Mouse (Mus musculus) macrophage (primary cell): ENCODE results near the gene Lmx1a. TPM values are rescaled to one million over a fixed set of nuclear protein-coding genes. Genes with fewer than 3 reads are reported as not detected.

Experiments used
- H3K27ac ChIP-seq: fragments of 350-480 bp; formaldehyde crosslinking; 2 replicates; pipeline ENCODE4 v1.9.0; 2021
- H3K36me3 ChIP-seq: fragments of 350-480 bp; formaldehyde crosslinking; 2 replicates; pipeline ENCODE4 v1.9.0; 2021; ENCODE audit errors: inconsistent target
- H3K4me3 ChIP-seq: fragments of 350-480 bp; formaldehyde crosslinking; 2 replicates; pipeline ENCODE4 v1.9.0; 2021; ENCODE audit errors: inconsistent target
- H3K79me2 ChIP-seq: fragments of 350-480 bp; formaldehyde crosslinking; 2 replicates; pipeline ENCODE4 v1.9.0; 2021; ENCODE audit errors: inconsistent target
- WGBS: methylation state at CpG from one replicate; pipeline ENCODE4 v1.1.7; 2026; ENCODE audit warnings: inconsistent platforms; ENCODE audit not compliant: missing documents; 5-methylcytosine and 5-hydroxymethylcytosine counted together
- polyA plus RNA-seq: library from polyadenylated mRNA; stranded (reverse); fragments of 250-400 nt; gene quantifications from 3 replicates; pipeline ENCODE4 v1.2.4, GENCODE M21; 2018; ENCODE audit warnings: inconsistent platforms
- total RNA-seq, 78 experiments: library from RNA; depleted of rRNA; stranded (reverse); fragments of 250-400 nt; gene quantifications; 1 replicate in 9 of 78; 2 replicates in 24 of 78; 3 replicates in 43 of 78; 4 replicates in 2 of 78; pipeline ENCODE4 v1.2.4; 2018; ENCODE audit warnings: inconsistent platforms in 56 of 78

The Lmx1a gene
- total RNA-seq (2018; cell fraction: chromatin; rRNA removed), result not detected
- not detected for total RNA-seq (2018; cell fraction: cytosol; rRNA removed)
- not detected for total RNA-seq (2018; cell fraction: nucleus; rRNA removed)
- polyA plus RNA-seq, result not detected in 3 replicates

DNA sequence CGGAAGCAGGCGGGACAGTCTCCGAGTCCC is at the start of gene Lmx1a:
Lmx1a (plus strand) TSS at position 6 of the 30 bp plus-strand sequence.
- H3K27ac ChIP-seq, result no peak within 1 kb of the TSS
- H3K4me3 ChIP-seq, result no peak within 1 kb of the TSS
- H3K79me2 ChIP-seq, result no peaks in the 10 kb centered on the region
- H3K36me3 ChIP-seq, result no peaks in the 10 kb centered on the region
- WGBS, result no CpG with 5 or more reads among the region's 3 CpGs

- Histone ChIP-seq H3K4me3 (no peak overlapping the region), H3K27ac (no peak overlapping the region), H3K36me3 (no peaks in the 10 kb centered on the region), H3K79me2 (no peaks in the 10 kb centered on the region)
- 19% methylated on average over 15 of the region's 16 CpGs for WGBS
These were observed 44.0 kb upstream of the Lmx1a start for GRCm38 (mm10) chr1:167644866-167645537.

- Histone ChIP-seq H3K27ac (no peak overlapping the region), H3K4me3 (no peak overlapping the region), H3K36me3 (no peaks in the 10 kb centered on the region), H3K79me2 (no peaks in the 10 kb centered on the region)
- 94% methylated on average over 3 of the region's 3 CpGs for WGBS
These were observed 40.4 kb upstream of the Lmx1a start for GRCm38 (mm10) chr1:167648670-167649069.

DNA sequence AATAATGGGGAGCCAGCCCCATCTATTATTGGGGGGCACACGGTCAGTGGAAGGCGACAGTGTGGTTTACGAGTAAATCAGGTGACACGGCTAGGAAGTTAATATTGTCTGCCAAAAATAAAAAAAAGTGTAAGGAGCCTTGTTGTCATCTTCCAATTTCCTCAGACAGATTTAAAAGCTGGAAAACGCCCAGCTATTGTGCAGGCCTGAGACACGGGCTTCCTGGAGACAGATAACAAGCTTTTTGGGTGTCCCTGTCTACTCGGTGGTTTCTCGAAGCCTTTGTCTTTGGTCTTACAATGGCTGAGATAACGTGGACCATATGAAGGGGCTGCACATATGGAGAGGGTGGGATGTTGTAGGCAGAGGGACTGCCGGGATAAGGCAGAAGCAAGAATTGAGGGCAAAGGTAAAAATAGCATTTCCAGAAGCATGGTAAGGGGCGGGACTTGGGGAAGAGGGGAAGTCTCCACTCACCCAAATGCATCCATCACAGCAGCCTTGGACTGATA is 39.9 kb upstream of the Lmx1a start:
- 62% methylated on average over 11 of the region's 11 CpGs for WGBS
- Histone ChIP-seq H3K36me3 (no peaks in the 10 kb centered on the region), H3K27ac (no peak overlapping the region), H3K4me3 (no peak overlapping the region), H3K79me2 (no peaks in the 10 kb centered on the region)

- WGBS, result 64% methylated on average over 2 of the region's 2 CpGs
- no peak overlapping the region for H3K27ac ChIP-seq
These were observed 36.7 kb upstream of the Lmx1a start for GRCm38 (mm10) chr1:167652336-167652735.

DNA sequence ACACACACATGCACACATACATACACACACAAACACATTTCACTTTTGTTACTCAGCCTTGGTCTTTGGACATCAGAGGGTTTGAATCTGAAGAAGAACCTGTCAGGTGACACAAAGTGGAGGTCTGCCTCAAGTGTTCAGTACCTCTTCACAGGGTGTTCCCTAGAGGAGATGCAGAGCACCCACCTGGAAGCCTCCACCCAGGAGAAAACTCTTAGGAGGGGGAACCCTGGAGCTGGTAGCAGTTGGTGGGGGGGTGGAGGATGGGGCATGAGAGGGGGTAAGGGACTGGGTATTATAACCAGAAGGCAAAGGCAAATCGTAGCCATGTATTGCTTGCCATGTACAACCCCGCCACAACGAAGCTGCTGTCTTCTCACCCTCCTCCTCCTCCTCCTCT is 30.0 kb upstream of the Lmx1a start:
- no peaks in the 10 kb centered on the region for H3K79me2 ChIP-seq
- no peaks in the 10 kb centered on the region for H3K36me3 ChIP-seq
- no peak overlapping the region for H3K27ac ChIP-seq
- 74% methylated on average over 3 of the region's 3 CpGs for WGBS
- H3K4me3 ChIP-seq, result no peak overlapping the region

More at GRCm38 (mm10) chr1:167652336-167652735, 36.7 kb upstream of the Lmx1a start:
- Histone ChIP-seq H3K36me3 (no peaks in the 10 kb centered on the region), H3K4me3 (no peak overlapping the region), H3K79me2 (no peaks in the 10 kb centered on the region)

- Histone ChIP-seq H3K4me3 (no peak overlapping the region), H3K79me2 (no peaks in the 10 kb centered on the region), H3K36me3 (no peaks in the 10 kb centered on the region), H3K27ac (no peak overlapping the region)
- WGBS, result 2% methylated on average over 20 of the region's 21 CpGs
These were observed 28.4 kb upstream of the Lmx1a start for GRCm38 (mm10) chr1:167660521-167661101.

GRCm38 (mm10) chr1:167661123-167661522 is 27.9 kb upstream of the Lmx1a start:
- Histone ChIP-seq H3K4me3 (no peak overlapping the region), H3K79me2 (no peaks in the 10 kb centered on the region), H3K27ac (no peak overlapping the region), H3K36me3 (no peaks in the 10 kb centered on the region)
- WGBS, result 4% methylated on average over 19 of the region's 19 CpGs

DNA sequence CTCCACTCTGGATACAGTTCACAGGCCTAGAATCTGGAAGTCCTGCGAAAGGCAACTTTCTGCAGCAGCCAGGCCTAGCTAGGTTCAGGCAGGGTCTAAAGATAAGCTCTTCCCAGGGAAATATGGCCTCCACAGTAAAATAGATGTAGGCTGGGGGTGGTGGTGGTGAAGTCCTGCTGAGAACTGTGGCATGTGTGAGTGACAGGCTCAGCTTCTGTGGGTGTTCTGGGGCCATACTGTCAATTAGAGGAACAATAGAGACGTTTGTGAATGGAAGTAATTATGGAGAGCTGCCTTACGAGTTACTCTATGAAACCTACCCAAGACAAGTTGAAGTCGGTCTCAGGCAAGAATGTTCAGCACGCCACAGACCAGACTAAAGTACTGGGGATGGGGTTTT is 25.9 kb upstream of the Lmx1a start:
- H3K79me2 ChIP-seq, result no peaks in the 10 kb centered on the region
- H3K4me3 ChIP-seq, result no peak overlapping the region
- H3K36me3 ChIP-seq, result no peaks in the 10 kb centered on the region
- WGBS, result 80% methylated on average over 5 of the region's 5 CpGs
- no peak overlapping the region for H3K27ac ChIP-seq

DNA sequence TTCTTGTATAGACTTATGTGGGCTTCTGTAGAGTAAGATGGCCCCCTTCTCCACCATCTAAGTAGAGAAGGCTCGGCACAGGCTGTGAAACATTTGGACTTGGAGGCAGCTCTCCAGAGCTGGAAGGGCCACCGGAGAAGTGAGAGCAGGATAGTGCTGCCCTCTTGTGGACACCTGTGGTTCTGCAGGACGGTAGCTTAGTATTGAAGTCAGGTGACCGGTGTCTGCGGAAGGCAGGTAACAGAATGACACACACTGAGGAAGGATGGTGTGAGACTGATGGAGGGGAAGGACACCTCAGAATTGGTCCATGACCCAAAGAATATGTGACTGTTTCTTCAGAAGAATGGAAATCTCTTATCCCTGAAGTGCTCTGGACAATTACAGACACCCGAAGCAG is 19.2 kb upstream of the Lmx1a start:
- no peak overlapping the region for H3K27ac ChIP-seq
- H3K79me2 ChIP-seq, result no peaks in the 10 kb centered on the region
- no peaks in the 10 kb centered on the region for H3K36me3 ChIP-seq
- 40% methylated on average over 6 of the region's 6 CpGs for WGBS
- no peak overlapping the region for H3K4me3 ChIP-seq

- Histone ChIP-seq H3K36me3 (no peaks in the 10 kb centered on the region), H3K79me2 (no peaks in the 10 kb centered on the region), H3K4me3 (no peak overlapping the region), H3K27ac (no peak overlapping the region)
- WGBS, result 27% methylated on average over 17 of the region's 17 CpGs
These were observed 16.5 kb upstream of the Lmx1a start for GRCm38 (mm10) chr1:167672433-167672987.

GRCm38 (mm10) chr1:167679061-167679460 is 10.0 kb upstream of the Lmx1a start:
- 90% methylated on average over 6 of the region's 6 CpGs for WGBS
- Histone ChIP-seq H3K79me2 (no peaks in the 10 kb centered on the region), H3K27ac (no peak overlapping the region), H3K4me3 (no peak overlapping the region), H3K36me3 (no peaks in the 10 kb centered on the region)

- Histone ChIP-seq H3K36me3 (no peaks in the 10 kb centered on the region), H3K4me3 (no peak overlapping the region), H3K79me2 (no peaks in the 10 kb centered on the region), H3K27ac (no peak overlapping the region)
- WGBS, result 10% methylated on average over 8 of the region's 8 CpGs
These were observed 1.1 kb upstream of the Lmx1a start for GRCm38 (mm10) chr1:167688001-167688346.

GRCm38 (mm10) chr1:167688347-167689231 is 448 bp upstream of the Lmx1a start:
- WGBS, result 3% methylated on average over 79 of the region's 98 CpGs

More at GRCm38 (mm10) chr1:167688347-167689231, 448 bp upstream of the Lmx1a start:
- Histone ChIP-seq H3K4me3 (no peak overlapping the region), H3K36me3 (no peaks in the 10 kb centered on the region), H3K79me2 (no peaks in the 10 kb centered on the region), H3K27ac (no peak overlapping the region)
